Mouse (Mus musculus) liver, embryonic 14.5 days (tissue): Measurements from ENCODE around the gene Fam189b. TPM values are rescaled to one million over a fixed set of nuclear protein-coding genes. Genes with fewer than 3 reads are reported as not detected.

Experiments
- ATAC-seq: fragments of 200-750 bp; cut with Nextera tagmentation; 2 replicates; pipeline ENCODE4 v1.8.0; 2017; ENCODE audit warnings: moderate number of reproducible peaks, mild to moderate bottlenecking, moderate library complexity; ENCODE audit not compliant: insufficient read depth
- DNase-seq, 3 experiments: peaks; one replicate each; pipeline ENCODE4 v3.0.0-alpha.2; 2012 to 2013; ENCODE audit warnings: low read depth in 3 of 3, low spot score in 3 of 3
- H3K27ac ChIP-seq: fragments of 300-500 bp; sonication (generic); 2 replicates; pipeline ENCODE4 v1.5.1; 2014; ENCODE audit warnings: moderate library complexity, mild to moderate bottlenecking, control low read depth, inconsistent platforms
- H3K27me3 ChIP-seq: fragments of 300-500 bp; sonication (generic); 2 replicates; pipeline ENCODE4 v1.6.1; 2014; ENCODE audit warnings: mild to moderate bottlenecking, low read length, moderate library complexity; ENCODE audit not compliant: control insufficient read depth, insufficient read depth
- H3K36me3 ChIP-seq: fragments of 300-500 bp; sonication (generic); replicated peaks from 2 replicates; pipeline ENCODE4 v1.6.1; 2014; ENCODE audit warnings: low read depth; ENCODE audit not compliant: control insufficient read depth, insufficient read depth
- H3K4me1 ChIP-seq, 2 experiments: fragments of 200-500 bp in 1 of 2; fragments of 300-500 bp in 1 of 2; sonication (generic) in 1 of 2; replicated peaks; 2 replicates each; pipeline ENCODE4 v1.6.1; 2012 to 2014; ENCODE audit warnings: antibody characterized with exemption in 1 of 2, inconsistent platforms in 1 of 2, low read length in 1 of 2; ENCODE audit not compliant: control insufficient read depth in 2 of 2, insufficient read depth in 2 of 2
- H3K4me2 ChIP-seq: fragments of 300-500 bp; sonication (generic); 2 replicates; pipeline ENCODE4 v1.6.1; 2014; ENCODE audit warnings: low read depth, mild to moderate bottlenecking, control low read depth, moderate library complexity
- H3K4me3 ChIP-seq, 2 experiments: fragments of 200-500 bp in 1 of 2; fragments of 300-500 bp in 1 of 2; sonication (generic) in 1 of 2; 2 replicates each; pipeline ENCODE4 v1.5.1; 2012 to 2014; ENCODE audit warnings: low read depth in 2 of 2, low read length in 2 of 2, mild to moderate bottlenecking in 2 of 2, control low read depth in 1 of 2, inconsistent platforms in 1 of 2, moderate library complexity in 1 of 2; ENCODE audit not compliant: insufficient read depth in 1 of 2
- H3K9ac ChIP-seq: fragments of 300-500 bp; sonication (generic); replicated peaks from 2 replicates; pipeline ENCODE4 v1.6.1; 2014; ENCODE audit warnings: mild to moderate bottlenecking, control low read depth, moderate library complexity
- H3K9me3 ChIP-seq: fragments of 300-500 bp; sonication (generic); 2 replicates; pipeline ENCODE4 v1.6.1; 2016; ENCODE audit warnings: low read length, mixed read lengths; ENCODE audit not compliant: control insufficient read depth
- CTCF ChIP-seq: IDR thresholded peaks from 2 replicates; pipeline ENCODE4 v1.5.1; 2016; ENCODE audit warnings: antibody characterized with exemption, low read depth, control low read depth
- EP300 ChIP-seq: IDR thresholded peaks from 2 replicates; pipeline ENCODE4 v1.6.1; 2016; ENCODE audit warnings: antibody characterized with exemption, low read depth
- WGBS: fragments of 180-500 bp; shearing (Covaris S2); extraction: QIAGEN DNeasy Blood & Tissue Kit; methylation state at CpG from one replicate; pipeline ENCODE4 v1.1.7; 2014; ENCODE audit not compliant: insufficient replicate concordance; 5-methylcytosine and 5-hydroxymethylcytosine counted together
- polyA plus RNA-seq, 2 experiments: library from polyadenylated mRNA; depleted of rRNA in 1 of 2; stranded (reverse) in 1 of 2; unstranded in 1 of 2; fragments of >200 nt; fragmentation: Nextera tagmentation in 1 of 2; extraction: Ambion mirVana in 1 of 2; gene quantifications; 2 replicates each; pipeline versions ENCODE4 v1.2.1 to v1.2.3; 2012 to 2014

Gene Fam189b
- polyA plus RNA-seq, 2 experiments = 1.7 to 3.6 TPM

DNA sequence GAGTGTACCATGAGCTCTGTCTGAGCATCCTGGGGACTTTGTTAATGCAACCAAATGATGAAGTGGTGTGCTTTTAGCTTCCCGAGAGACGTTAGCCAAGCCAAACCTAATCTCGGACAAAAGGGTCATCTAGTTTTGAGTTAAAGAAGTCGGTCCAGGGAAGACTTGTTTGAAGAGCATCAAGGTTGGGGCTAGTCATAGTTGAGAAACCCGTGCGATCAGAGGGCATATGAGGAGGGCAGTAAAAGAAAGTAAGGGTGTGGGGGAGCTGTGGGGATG lies 4.9 kb upstream of the Fam189b start:
- no peak for ATAC-seq
- 5% methylated on average over 6 of the region's 6 CpGs for WGBS
- peaks cover 54% of the 10 kb centered on the region for H3K36me3 ChIP-seq

DNA sequence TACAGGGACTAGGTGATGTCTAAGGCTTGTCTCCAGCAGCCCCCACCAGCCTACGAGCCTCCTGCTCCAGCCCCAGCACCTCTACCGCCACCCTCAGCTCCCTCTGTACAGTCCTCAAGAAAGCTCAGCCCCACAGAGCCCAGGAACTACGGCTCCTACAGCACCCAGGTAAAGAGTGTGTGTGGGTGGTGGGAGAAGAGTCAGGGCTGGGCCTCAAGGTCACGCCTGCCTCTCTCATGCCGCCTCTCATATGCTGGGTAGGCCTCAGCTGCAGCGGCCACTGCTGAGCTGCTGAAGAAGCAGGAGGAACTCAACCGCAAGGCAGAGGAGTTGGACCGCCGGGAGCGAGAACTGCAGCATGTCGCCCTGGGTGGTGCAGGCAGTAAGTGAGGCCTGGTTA lies 3.9 kb upstream of the Fam189b start:
- ATAC-seq = no peak
- WGBS = 75% methylated on average over 11 of the region's 11 CpGs
- Histone ChIP-seq H3K36me3 (peaks cover 44% of the 10 kb centered on the region), H3K27me3 (no peaks in the 10 kb centered on the region), H3K4me3 (no peak overlapping the region; a peak in 1 of 4 replicates), H3K9ac (no peak overlapping the region), H3K4me2 (peak overlapping the region; percentile 87), H3K9me3 (no peaks in the 10 kb centered on the region), H3K27ac (no peak overlapping the region), H3K4me1 (peaks cover 15% of the 10 kb centered on the region in 2 experiments)
- DNase-seq = no peak
- TF ChIP-seq CTCF = no peak
- TF ChIP-seq EP300 = no peak

More for the DNA sequence above, 4.9 kb upstream of the Fam189b start:
- Histone ChIP-seq H3K9me3 (no peaks in the 10 kb centered on the region), H3K9ac (peak overlapping the region; percentile 87), H3K4me1 (peaks cover 13 to 15% of the 10 kb centered on the region in 2 experiments), H3K4me3 (peak overlapping the region; percentile 74 to 92), H3K4me2 (peak overlapping the region; percentile 87), H3K27ac (peak overlapping the region; percentile 58; the same call in 1 of the 2 replicates), H3K27me3 (no peaks in the 10 kb centered on the region)
- no peak for DNase-seq
- TF ChIP-seq EP300 (no peak), CTCF (no peak)

DNA sequence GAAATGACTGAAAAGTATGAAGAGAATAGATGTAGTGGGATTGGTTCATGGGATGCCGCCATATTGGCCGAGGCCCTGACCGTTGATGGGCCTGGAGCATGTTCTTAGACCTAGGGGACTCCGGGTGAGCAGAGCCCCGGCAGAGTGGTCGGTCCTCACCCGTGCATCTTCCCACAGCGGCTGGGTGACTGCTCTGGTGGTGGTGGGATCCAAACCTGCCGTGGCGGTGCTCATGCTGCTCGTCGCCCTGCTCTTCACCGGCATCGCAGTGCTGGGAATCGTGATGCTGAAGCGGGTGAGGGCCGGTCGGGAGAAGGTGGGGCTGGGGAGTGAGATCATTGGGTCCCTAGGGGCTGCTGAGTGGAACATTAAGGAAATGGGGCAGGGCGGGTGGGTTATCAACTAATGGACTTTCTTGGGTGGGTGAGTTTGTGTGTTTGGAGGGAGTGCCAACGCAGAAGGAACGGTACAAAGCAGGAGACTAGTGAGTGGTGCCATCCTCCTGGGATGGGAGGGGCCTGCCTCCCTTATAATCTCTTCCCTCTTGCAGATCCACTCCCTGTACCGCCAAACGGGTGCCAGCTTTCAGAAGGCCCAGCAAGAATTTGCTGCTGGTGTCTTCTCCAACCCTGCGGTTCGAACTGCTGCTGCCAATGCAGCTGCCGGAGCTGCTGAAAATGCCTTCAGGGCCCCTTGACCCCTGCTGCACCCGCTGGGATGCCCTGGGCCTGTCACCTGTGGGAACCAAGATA lies 1.0 kb upstream of the Fam189b start:
- ATAC-seq (no peak), DNase-seq (no peak)
- H3K27me3 ChIP-seq = no peaks in the 10 kb centered on the region
- no peak overlapping the region for H3K27ac ChIP-seq
- H3K4me1 ChIP-seq = peaks cover 12 to 15% of the 10 kb centered on the region in 2 experiments
- no peaks in the 10 kb centered on the region for H3K9me3 ChIP-seq
- no peak overlapping the region for H3K4me2 ChIP-seq
- no peak for TF ChIP-seq CTCF
- no peak for TF ChIP-seq EP300
- no peak overlapping the region for H3K4me3 ChIP-seq
- H3K36me3 ChIP-seq = peaks cover 19% of the 10 kb centered on the region
- WGBS = 81% methylated on average over 27 of the region's 27 CpGs
- H3K9ac ChIP-seq = no peak overlapping the region

DNA sequence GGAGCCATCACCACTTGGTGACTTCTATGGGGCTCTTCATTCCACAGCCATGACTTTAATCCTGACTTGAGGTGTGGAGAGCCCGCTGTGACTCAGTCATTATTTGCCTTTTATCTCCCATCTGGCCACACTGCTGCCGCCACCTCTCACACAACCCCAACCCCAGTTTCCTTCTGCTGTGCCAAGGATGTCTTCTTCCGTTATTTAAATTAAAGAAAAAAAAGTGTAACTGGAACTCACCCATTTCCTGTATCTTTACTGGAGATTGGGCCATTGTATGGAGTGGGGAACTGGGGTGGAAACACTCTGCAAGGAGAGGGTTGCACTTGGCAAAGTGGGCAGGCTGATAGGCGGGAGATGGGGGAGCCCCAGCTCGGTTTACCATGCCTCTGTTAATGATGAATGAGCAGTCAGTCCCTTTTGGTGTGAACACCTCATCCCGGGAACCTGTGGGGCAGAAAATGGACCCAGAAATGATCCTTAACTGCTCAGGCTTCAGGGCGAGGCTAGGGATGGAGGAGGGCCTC lies 349 bp upstream of the Fam189b start:
- Histone ChIP-seq H3K27me3 (no peaks in the 10 kb centered on the region), H3K36me3 (peaks cover 19% of the 10 kb centered on the region), H3K9ac (no peak overlapping the region), H3K4me1 (peaks cover 12 to 15% of the 10 kb centered on the region in 2 experiments), H3K4me3 (peak overlapping the region in 1 of 2 experiments; percentile 44; a peak in 2 of 4 replicates), H3K27ac (peak overlapping the region; percentile 20; the same call in 1 of the 2 replicates), H3K9me3 (no peaks in the 10 kb centered on the region), H3K4me2 (peak overlapping the region; percentile 63)
- WGBS = 24% methylated on average over 7 of the region's 7 CpGs
- TF ChIP-seq EP300 (no peak), CTCF (no peak)
- DNase-seq (no peak), ATAC-seq (no peak)

DNA sequence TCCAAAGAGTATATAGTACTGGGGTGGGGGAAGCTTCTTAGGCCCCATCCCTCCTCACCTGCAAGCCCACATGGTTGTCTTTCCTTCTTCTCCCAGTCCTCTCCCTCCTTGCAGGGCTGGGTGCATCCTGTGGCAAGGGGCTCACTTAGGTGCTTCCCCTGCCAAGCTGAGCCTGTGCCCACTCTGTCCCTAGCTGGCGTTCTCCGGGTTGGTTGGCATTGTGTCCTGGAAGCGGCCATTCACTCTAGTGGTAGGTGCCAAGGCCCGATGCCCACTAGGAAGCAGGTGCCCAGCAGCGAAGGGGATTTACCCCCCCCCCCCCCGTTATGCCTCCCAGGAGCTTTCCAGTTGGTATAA lies 994 bp downstream of the Fam189b start:
- H3K9ac ChIP-seq = no peak overlapping the region
- H3K4me3 ChIP-seq = no peak overlapping the region
- WGBS = 73% methylated on average over 6 of the region's 6 CpGs
- peak overlapping the region; percentile 63 for H3K4me2 ChIP-seq
- H3K9me3 ChIP-seq = no peaks in the 10 kb centered on the region
- no peak for ATAC-seq
- H3K27ac ChIP-seq = no peak overlapping the region
- peaks cover 6 to 7% of the 10 kb centered on the region in 2 experiments; a peak in 2 of 4 replicates for H3K4me1 ChIP-seq
- no peaks in the 10 kb centered on the region for H3K27me3 ChIP-seq
- no peak for TF ChIP-seq CTCF
- no peak for TF ChIP-seq EP300
- DNase-seq = no peak
- H3K36me3 ChIP-seq = peaks cover 19% of the 10 kb centered on the region
